Mouse (Mus musculus): ENCODE measurements around the gene Ptchd1. TPM values are rescaled to one million over a fixed set of nuclear protein-coding genes. Genes with fewer than 3 reads are reported as not detected.

Gene Ptchd1
- polyA plus RNA-seq, 1 experiment, result 0.08 TPM

GRCm38 (mm10) chrX:155625671-155626196, 2.1 kb upstream of the Ptchd1 start:
- Histone ChIP-seq H3K27me3 (ENCODE audit: control insufficient read depth, insufficient read depth, insufficient read length) (peaks cover 8% of the 10 kb centered on the region), H3K36me3 (ENCODE audit: control insufficient read depth, insufficient read depth) (no peaks in the 10 kb centered on the region), H3K4me3 (no peak overlapping the region), H3K79me2 (ENCODE audit: control insufficient read depth, insufficient read depth) (no peaks in the 10 kb centered on the region), H3ac (ENCODE audit: control insufficient read depth, insufficient read length) (no peak overlapping the region), H3K4me2 (ENCODE audit: low read depth) (peak overlapping the region; percentile 24)
- no peak for TF ChIP-seq MYOG (IDR thresholded peaks at IDR 0.05; ENCODE audit: control insufficient read depth in 1 of 3, insufficient read depth in 1 of 3, insufficient read length in 2 of 3, low read depth in 2 of 3)
- TF ChIP-seq USF1 (IDR thresholded peaks at IDR 0.05; ENCODE audit: low read depth), result no peak
- no peak for TF ChIP-seq POLR2A (IDR thresholded peaks at IDR 0.05; ENCODE audit: insufficient read length, low read depth)
- TF ChIP-seq REST (IDR thresholded peaks at IDR 0.05; ENCODE audit: insufficient read depth, insufficient read length), result no peak
- TF ChIP-seq TCF3 (IDR thresholded peaks at IDR 0.05; ENCODE audit: insufficient read length, low read depth), result no peak
- TF ChIP-seq E2F4 (IDR thresholded peaks at IDR 0.05; ENCODE audit: insufficient read depth), result no peak
- no peak for TF ChIP-seq MAX (IDR thresholded peaks at IDR 0.05; ENCODE audit: low read depth)
- no peak for TF ChIP-seq TCF12 (IDR thresholded peaks at IDR 0.05; ENCODE audit: insufficient read depth, poor library complexity, severe bottlenecking)
- TF ChIP-seq CEBPB (IDR thresholded peaks at IDR 0.05; ENCODE audit: insufficient read depth, poor library complexity, severe bottlenecking), result no peak

GRCm38 (mm10) chrX:155624895-155625294, 1.3 kb upstream of the Ptchd1 start:
- no peak overlapping the region for H3K4me3 ChIP-seq
- H3K79me2 ChIP-seq (ENCODE audit: control insufficient read depth, insufficient read depth), result no peaks in the 10 kb centered on the region
- peak overlapping the region; percentile 85 for H3K4me2 ChIP-seq (ENCODE audit: low read depth)
- H3K36me3 ChIP-seq (ENCODE audit: control insufficient read depth, insufficient read depth), result no peaks in the 10 kb centered on the region
- peaks cover 8% of the 10 kb centered on the region for H3K27me3 ChIP-seq (ENCODE audit: control insufficient read depth, insufficient read depth, insufficient read length)
- no peak for TF ChIP-seq SRF (IDR thresholded peaks at IDR 0.05; ENCODE audit: control insufficient read depth, insufficient read length, low read depth)
- no peak for TF ChIP-seq POLR2AphosphoS2 (IDR thresholded peaks at IDR 0.05; ENCODE audit: insufficient read length, low read depth)
- no peak for TF ChIP-seq E2F4 (IDR thresholded peaks at IDR 0.05; ENCODE audit: insufficient read depth)
- no peak for TF ChIP-seq USF1 (IDR thresholded peaks at IDR 0.05; ENCODE audit: low read depth)
- no peak for TF ChIP-seq TCF12 (IDR thresholded peaks at IDR 0.05; ENCODE audit: insufficient read depth, poor library complexity, severe bottlenecking)
- no peak for TF ChIP-seq MAX (IDR thresholded peaks at IDR 0.05; ENCODE audit: low read depth)
- no peak for TF ChIP-seq TCF3 (IDR thresholded peaks at IDR 0.05; ENCODE audit: insufficient read length, low read depth)
- no peak for TF ChIP-seq POLR2A (IDR thresholded peaks at IDR 0.05; ENCODE audit: insufficient read length, low read depth)
- TF ChIP-seq MYOG (IDR thresholded peaks at IDR 0.05; ENCODE audit: control insufficient read depth in 1 of 3, insufficient read depth in 1 of 3, insufficient read length in 2 of 3, low read depth in 2 of 3), result no peak
- TF ChIP-seq MYOD1 (IDR thresholded peaks at IDR 0.05; ENCODE audit: control insufficient read depth in 1 of 3, insufficient read length in 2 of 3, low read depth in 2 of 3), result no peak
- no peak for TF ChIP-seq REST (IDR thresholded peaks at IDR 0.05; ENCODE audit: insufficient read depth, insufficient read length)
- no peak for TF ChIP-seq CEBPB (IDR thresholded peaks at IDR 0.05; ENCODE audit: insufficient read depth, poor library complexity, severe bottlenecking)
- H3ac ChIP-seq (ENCODE audit: control insufficient read depth, insufficient read length), result no peak overlapping the region

- no peak for TF ChIP-seq POLR2AphosphoS2 (IDR thresholded peaks at IDR 0.05; ENCODE audit: insufficient read length, low read depth)
- no peak for TF ChIP-seq POLR2A (IDR thresholded peaks at IDR 0.05; ENCODE audit: insufficient read length, low read depth)
- no peak for TF ChIP-seq TCF12 (IDR thresholded peaks at IDR 0.05; ENCODE audit: insufficient read depth, poor library complexity, severe bottlenecking)
- TF ChIP-seq CEBPB (IDR thresholded peaks at IDR 0.05; ENCODE audit: insufficient read depth, poor library complexity, severe bottlenecking), result no peak
- no peak for TF ChIP-seq MAX (IDR thresholded peaks at IDR 0.05; ENCODE audit: low read depth)
- no peak for TF ChIP-seq USF1 (IDR thresholded peaks at IDR 0.05; ENCODE audit: low read depth)
- no peak for TF ChIP-seq TCF3 (IDR thresholded peaks at IDR 0.05; ENCODE audit: insufficient read length, low read depth)
- no peak for TF ChIP-seq MYOD1 (IDR thresholded peaks at IDR 0.05; ENCODE audit: control insufficient read depth in 1 of 3, insufficient read length in 2 of 3, low read depth in 2 of 3)
- TF ChIP-seq SRF (IDR thresholded peaks at IDR 0.05; ENCODE audit: control insufficient read depth, insufficient read length, low read depth), result no peak
- TF ChIP-seq E2F4 (IDR thresholded peaks at IDR 0.05; ENCODE audit: insufficient read depth), result no peak
- no peak for TF ChIP-seq REST (IDR thresholded peaks at IDR 0.05; ENCODE audit: insufficient read depth, insufficient read length)
- TF ChIP-seq MYOG (IDR thresholded peaks at IDR 0.05; ENCODE audit: control insufficient read depth in 1 of 3, insufficient read depth in 1 of 3, insufficient read length in 2 of 3, low read depth in 2 of 3), result no peak
- H3K4me3 ChIP-seq, result peak within 1 kb of the TSS; percentile 10
- peak within 1 kb of the TSS; percentile 85 for H3K4me2 ChIP-seq (ENCODE audit: low read depth)
- H3K79me2 ChIP-seq (ENCODE audit: control insufficient read depth, insufficient read depth), result no peaks in the 10 kb centered on the region
- H3K27me3 ChIP-seq (ENCODE audit: control insufficient read depth, insufficient read depth, insufficient read length), result peaks cover 8% of the 10 kb centered on the region
- H3ac ChIP-seq (ENCODE audit: control insufficient read depth, insufficient read length), result no peak within 1 kb of the TSS
- no peaks in the 10 kb centered on the region for H3K36me3 ChIP-seq (ENCODE audit: control insufficient read depth, insufficient read depth)
Observed at GRCm38 (mm10) chrX:155624341-155624841, 777 bp upstream of the Ptchd1 start, which contains the start of gene Gm15155. Gene Gm15155, plus strand, starts transcription at chrX:155624741.

GRCm38 (mm10) chrX:155622961-155623599, 534 bp downstream of the Ptchd1 start:
- H3K4me2 ChIP-seq (ENCODE audit: low read depth), result peak overlapping the region; percentile 75
- no peak overlapping the region for H3ac ChIP-seq (ENCODE audit: control insufficient read depth, insufficient read length)
- peaks cover 8% of the 10 kb centered on the region for H3K27me3 ChIP-seq (ENCODE audit: control insufficient read depth, insufficient read depth, insufficient read length)
- H3K79me2 ChIP-seq (ENCODE audit: control insufficient read depth, insufficient read depth), result no peaks in the 10 kb centered on the region
- H3K36me3 ChIP-seq (ENCODE audit: control insufficient read depth, insufficient read depth), result no peaks in the 10 kb centered on the region
- TF ChIP-seq REST (IDR thresholded peaks at IDR 0.05; ENCODE audit: insufficient read depth, insufficient read length) (no peak), POLR2A (IDR thresholded peaks at IDR 0.05; ENCODE audit: insufficient read length, low read depth) (no peak), SRF (IDR thresholded peaks at IDR 0.05; ENCODE audit: control insufficient read depth, insufficient read length, low read depth) (no peak), TCF3 (IDR thresholded peaks at IDR 0.05; ENCODE audit: insufficient read length, low read depth) (no peak), CEBPB (IDR thresholded peaks at IDR 0.05; ENCODE audit: insufficient read depth, poor library complexity, severe bottlenecking) (no peak), MAX (IDR thresholded peaks at IDR 0.05; ENCODE audit: low read depth) (no peak), TCF12 (IDR thresholded peaks at IDR 0.05; ENCODE audit: insufficient read depth, poor library complexity, severe bottlenecking) (no peak), USF1 (IDR thresholded peaks at IDR 0.05; ENCODE audit: low read depth) (no peak), E2F4 (IDR thresholded peaks at IDR 0.05; ENCODE audit: insufficient read depth) (no peak), MYOG (IDR thresholded peaks at IDR 0.05; ENCODE audit: control insufficient read depth in 1 of 3, insufficient read depth in 1 of 3, insufficient read length in 2 of 3, low read depth in 2 of 3) (no peak), MYOD1 (IDR thresholded peaks at IDR 0.05; ENCODE audit: control insufficient read depth in 1 of 3, insufficient read length in 2 of 3, low read depth in 2 of 3) (no peak), POLR2AphosphoS2 (IDR thresholded peaks at IDR 0.05; ENCODE audit: insufficient read length, low read depth) (no peak)
- H3K4me3 ChIP-seq, result peak overlapping the region; percentile 10
